Mouse (Mus musculus): ENCODE results near the gene Fshb.

Fshb gene

DNA sequence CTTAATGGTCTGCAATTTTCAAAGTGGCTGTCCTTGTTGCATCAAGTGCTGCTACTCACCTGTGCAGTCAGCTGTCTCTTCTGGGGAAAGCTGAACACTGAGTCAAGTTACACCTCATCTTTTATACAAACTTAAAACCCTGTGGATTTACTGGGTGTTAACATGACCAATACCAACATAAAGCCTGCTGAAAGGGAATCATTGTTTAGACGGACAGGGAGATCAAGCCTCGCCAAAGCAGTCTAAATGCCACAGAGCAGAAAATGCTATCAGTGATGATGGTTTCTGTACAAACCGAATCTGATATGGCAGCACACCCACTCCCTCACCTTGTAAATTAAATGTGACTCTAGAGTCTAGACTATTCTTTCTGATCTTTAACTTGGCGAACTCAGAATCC is at the start of gene Fshb:
TSS of gene Fshb (minus strand) at position 101 of the 400 bp plus-strand sequence.
- no peak for DNase-seq (ENCODE audit: low read depth, low spot score)

DNA sequence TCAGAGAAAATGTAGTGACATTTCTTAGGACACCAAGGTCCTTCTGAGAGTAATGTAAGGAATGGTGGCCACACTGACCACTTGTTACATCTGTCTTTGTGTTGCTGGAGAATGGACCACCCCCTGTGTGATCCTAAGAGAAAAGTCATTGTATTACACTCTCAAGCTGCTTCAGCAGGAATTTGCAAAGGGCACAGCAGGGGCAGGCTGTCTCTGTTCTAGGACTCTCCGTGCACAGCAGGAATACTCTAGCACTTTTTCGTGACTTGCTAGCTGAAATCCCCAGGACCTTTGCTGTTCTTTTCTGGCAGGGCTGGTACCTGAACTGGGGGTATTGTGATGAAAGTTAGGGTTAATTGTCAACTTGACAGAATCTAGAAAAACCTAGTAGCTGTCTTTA is 24.8 kb upstream of the Fshb start:
- DNase-seq (ENCODE audit: low read depth, low spot score) = no peak

DNA sequence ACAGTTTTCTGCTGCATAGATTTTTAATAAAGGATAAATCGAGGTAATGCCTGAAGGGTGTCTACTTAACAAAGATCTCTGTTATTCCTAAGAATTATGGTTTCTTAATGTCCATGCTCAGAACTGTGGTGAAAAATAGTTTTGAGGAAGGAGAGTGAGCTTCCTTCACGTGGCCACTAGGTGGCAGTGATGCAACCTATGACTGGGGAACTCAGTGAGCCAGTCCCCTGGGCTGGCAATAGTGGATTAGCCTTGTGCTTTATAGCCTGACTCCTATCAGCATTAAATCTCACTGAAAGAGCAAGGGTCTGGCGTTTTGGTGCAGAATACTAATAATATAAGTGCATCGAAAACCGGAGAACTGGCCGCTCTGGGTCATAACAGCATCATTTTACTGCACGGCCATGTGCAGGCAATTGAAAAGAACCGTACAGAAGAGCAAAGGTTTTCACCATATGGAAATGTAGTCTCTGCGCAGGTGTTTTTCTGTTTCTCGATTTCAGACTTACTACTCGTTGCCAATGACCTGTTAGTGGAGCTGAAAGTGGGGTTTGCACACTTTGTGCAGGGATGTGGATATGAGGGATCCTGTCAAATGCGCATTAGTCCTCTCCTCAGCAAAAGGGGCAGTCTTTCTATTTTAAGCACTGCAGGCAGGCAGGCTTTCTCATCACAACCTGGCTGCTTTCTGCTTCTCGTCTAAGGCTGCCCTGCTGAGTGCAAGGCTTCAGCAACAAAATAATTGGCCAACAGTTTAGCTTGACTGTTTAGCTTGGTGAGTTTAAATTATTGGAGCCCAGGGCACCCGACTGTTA is 23.8 kb upstream of the Fshb start:
- peak; percentile 55 for DNase-seq (ENCODE audit: low read depth, low spot score)

DNA sequence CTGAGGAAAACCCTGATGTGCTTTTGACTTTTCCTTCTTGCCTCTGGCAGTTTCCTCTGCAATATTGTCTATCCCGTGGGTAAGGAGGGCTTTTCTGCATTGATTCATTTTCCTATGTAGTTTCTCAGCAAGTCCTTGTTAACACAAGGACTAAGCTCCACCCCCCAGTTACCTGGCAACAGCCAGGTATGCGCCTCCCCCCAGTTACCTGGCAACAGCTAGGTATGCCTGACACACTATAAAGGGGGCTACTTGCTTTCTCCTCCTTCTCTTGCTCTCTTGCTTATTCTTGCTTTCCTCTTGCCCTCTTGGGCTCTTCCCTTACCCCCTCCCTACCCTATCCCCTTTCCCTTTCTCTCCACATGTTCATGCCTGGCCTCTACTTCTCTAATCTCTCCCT is 3.8 kb upstream of the Fshb start:
- no peak for DNase-seq (ENCODE audit: low read depth, low spot score)

DNA sequence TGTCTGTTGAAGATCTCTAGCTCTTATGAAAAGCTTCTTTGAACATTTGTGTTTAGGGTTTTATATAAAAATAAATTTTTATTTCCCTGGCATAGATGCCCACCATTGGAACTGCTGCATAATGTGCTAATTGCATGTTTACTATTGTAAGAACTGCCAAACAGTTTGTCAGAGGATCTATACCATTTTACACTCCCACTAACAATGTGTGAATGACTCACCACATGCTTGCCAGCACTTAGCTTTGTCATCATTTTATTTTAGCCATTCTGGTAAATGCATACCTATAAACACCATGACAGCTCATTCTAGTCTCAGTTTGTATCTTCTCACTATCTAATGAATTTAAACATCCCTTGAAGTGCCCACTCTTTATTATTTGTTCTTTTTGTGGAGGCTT is 13.5 kb downstream of the Fshb start:
- DNase-seq (ENCODE audit: low read depth, low spot score) = peak; percentile 67

DNA sequence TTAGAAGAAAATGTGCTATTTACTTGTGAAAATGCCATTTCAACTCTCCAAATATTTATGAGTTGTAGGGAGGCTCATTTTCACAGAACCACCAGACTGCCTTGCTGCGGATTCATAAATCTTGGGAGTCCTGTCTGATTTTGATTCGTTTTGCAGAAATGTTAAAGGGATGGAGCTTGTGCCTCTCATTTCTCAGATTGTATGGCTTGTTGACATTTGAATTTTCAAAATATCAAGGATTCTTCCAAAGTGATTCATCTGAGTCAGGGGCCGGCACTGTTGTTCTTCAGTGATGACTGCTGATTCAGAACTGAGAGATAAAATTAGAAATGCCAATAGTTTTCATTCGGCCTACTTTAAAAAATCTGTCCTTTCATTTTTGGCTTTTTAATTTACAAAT is 18.6 kb downstream of the Fshb start:
- DNase-seq (ENCODE audit: low read depth, low spot score) = peak; percentile 19

DNA sequence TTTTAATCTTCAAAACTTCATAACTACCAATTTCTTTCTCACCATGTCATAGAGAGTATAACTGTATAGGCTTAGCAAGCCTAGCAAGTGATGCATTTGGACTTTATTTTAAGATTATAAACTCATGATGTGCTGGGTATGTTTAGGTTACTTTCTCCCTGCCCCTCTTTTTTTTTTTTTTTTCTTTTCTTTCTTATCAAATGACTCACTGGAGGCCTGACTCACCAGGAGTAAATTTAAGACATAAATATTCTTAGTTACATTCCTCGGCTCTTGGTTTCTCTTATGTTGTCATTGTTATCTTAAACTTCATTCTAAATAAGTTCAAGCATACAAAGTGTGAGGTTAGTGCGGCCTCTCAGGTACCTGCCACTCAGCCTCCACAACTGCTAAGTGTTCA is 23.5 kb downstream of the Fshb start:
- DNase-seq (ENCODE audit: low read depth, low spot score) = peak; percentile 53

DNA sequence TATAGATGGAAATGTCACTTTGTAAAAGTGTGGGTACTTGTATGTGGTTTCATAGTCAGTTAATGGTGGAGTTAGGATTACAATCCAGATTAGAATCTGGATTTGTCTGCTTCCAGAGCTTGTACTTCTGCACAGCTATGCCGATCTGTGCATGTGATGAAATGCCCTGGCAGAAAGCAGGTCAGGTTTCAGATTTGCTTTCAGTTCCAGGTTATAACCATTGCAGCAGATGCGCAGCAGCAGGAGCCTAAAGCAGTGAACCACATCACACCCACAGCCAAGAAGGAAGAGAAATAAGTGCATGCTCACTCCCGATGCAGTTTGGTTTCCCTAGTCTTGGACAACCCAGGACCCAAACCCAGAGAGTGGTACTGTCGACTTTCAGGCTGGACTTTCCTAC is 34.8 kb downstream of the Fshb start:
- DNase-seq (ENCODE audit: low read depth, low spot score) = no peak

DNA sequence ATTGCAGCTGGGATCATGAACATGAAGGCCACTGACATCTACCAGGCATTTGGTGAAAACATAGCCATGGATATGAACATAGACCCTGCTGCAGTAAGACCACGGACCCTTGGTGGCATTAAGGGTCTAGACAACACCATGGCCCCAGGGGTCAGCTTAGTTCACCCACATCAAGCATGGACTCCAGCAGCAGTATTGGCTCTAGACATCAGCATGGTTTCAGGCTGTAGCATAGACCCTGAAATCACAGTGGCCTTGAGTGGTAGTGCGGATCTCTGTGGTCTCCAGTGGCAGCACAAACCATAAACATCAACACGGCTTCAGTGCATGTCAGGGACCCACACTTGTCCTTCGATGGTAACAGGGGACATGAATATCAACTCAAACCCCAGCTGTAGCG is 36.7 kb downstream of the Fshb start:
- no peak for DNase-seq (ENCODE audit: low read depth, low spot score)

DNA sequence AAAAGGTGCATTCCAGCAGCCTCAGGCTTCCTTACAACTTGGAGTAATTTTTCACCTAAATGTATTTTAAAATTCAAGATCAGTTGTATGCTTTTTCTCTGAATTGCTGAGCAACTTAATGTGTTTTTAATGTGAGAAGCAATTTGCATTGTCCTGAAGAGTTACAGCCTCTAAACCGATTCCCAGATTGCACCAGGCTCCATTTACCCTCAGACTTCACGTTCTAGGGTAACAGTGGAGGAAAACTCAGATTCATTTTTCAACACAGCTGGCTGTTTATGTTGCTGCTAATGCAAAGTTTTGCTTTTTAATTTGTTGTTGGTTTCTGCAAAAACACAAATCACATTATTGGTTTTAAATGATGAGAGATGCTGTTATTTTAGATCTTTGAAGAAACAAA is 40.1 kb downstream of the Fshb start:
- no peak for DNase-seq (ENCODE audit: low read depth, low spot score)

DNA sequence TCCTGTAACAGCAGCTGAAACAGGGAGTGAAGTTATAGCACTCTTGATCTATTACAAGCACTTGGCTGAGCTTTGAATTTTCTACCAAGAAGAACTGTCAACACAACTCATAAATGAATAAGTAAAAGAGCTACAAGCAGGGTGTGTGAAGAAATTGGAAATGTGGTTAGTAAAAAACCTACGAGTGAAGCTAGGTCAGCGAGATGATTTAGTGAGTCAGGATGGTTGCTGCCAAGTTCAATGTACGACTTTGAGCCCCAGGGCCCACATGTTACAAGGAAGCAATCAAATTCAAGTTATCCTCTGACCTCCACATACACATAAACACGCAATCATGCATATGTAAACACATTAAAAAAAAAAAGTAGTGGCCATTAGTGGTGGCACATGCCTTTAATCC is 46.3 kb downstream of the Fshb start:
- DNase-seq (ENCODE audit: low read depth, low spot score) = no peak

DNA sequence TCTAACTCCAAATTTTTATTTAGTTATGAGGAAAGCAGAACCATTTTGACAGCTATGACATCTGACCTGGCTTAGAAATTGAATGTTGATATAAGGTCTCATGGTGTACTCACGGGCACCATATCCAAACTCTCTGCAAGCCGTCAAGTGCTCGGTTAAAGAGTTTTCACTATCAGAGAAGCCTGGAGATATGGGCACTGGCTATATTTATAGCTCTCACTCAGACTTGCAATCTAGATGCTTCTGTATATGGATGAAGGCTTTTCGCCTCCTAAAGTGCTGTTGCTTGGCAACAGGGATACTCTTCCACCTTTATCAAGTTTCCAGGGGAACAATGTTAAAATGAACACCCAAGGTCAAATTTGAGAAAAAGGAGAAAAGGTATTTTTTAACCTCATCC is 47.1 kb downstream of the Fshb start:
- no peak for DNase-seq (ENCODE audit: low read depth, low spot score)

DNA sequence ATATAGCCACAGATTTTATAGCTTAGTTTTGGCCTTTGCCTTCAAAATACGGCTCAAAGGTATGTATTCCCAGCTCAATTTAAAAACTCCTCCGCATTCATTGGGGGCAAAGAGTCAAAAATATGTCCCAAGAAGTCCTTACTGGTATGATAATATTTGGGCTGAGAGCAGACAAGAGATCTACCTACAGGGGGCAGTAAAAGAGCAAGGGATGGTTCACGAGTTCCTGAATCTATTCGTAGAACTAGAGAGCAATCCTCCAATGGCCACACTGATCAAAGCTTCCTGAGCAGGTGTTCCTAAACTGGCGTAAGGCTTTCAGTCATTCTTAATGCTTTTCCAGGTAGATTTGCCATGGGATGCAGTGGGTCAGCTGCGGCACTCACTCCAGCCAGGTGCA is 49.3 kb downstream of the Fshb start:
- peak; percentile 63 for DNase-seq (ENCODE audit: low read depth, low spot score)

DNA sequence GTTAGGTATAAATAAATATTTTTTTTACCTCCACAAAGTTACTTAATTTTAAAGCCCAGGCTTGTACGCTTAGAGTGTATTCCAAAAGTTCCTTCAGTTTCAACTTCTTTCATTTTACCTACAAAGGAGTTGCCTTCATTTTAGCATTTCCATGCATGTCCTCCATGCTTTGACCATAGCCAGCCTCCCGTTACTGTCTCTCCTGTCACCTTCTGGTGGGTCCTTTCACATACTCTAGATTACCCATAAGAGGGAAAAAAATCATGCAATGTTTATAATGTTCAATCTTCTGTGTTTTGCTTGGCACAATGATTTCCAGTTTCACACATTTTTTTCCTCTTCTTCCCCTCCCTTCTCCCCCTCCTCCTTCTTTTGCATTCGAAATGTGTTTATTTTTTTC is 53.1 kb downstream of the Fshb start:
- no peak for DNase-seq (ENCODE audit: low read depth, low spot score)

All from brain, adult 2 months (tissue).